Comparison of ENCODE assay signal across 14 mouse cellular contexts in genomic region chr2:120055923-120056322, GRCm38 (mm10).
"Had no signal": no experiment of that assay in that cellular context is flagged by ENCODE, and none has a peak within 500 bp of the region (broad histone marks: within the 10 kb centered on the region; RNA-seq: fewer than 3 reads in every experiment).

No protein-coding gene starts in this region.

- H3K27me3 ChIP-seq: midbrain, embryonic 12.5 days; midbrain, embryonic 15.5 days; neural tube, embryonic 13.5 days had no signal

- H3K4me2 ChIP-seq: liver, embryonic 13.5 days; midbrain, embryonic 12.5 days; midbrain, embryonic 15.5 days; neural tube, embryonic 13.5 days had no signal

- H3K4me1 ChIP-seq: liver, embryonic 13.5 days; midbrain, embryonic 12.5 days; midbrain, embryonic 15.5 days; neural tube, embryonic 13.5 days had no signal

- H3K36me3 ChIP-seq: liver, embryonic 13.5 days; midbrain, embryonic 12.5 days; midbrain, embryonic 15.5 days; neural tube, embryonic 13.5 days had no signal

- H3K4me3 ChIP-seq: liver, embryonic 13.5 days; midbrain, embryonic 12.5 days; midbrain, embryonic 15.5 days; myocyte; neural tube, embryonic 13.5 days had no signal

- H3K9ac ChIP-seq: liver, embryonic 13.5 days; midbrain, embryonic 12.5 days; midbrain, embryonic 15.5 days; neural tube, embryonic 13.5 days had no signal

- DNase-seq: kidney, adult 18-20 months; kidney, adult 9 months; kidney, postnatal 14 days; kidney, postnatal 4 days; layer of hippocampus, adult 9-11 months; liver, embryonic 13.5 days; lung, adult 2 months; lung, postnatal 14 days; lung, postnatal 4 days; thymus, postnatal 25 days had no signal

- H3K9me3 ChIP-seq: liver, embryonic 13.5 days; midbrain, embryonic 12.5 days; midbrain, embryonic 15.5 days; neural tube, embryonic 13.5 days had no signal

- H3K27ac ChIP-seq: liver, embryonic 13.5 days; midbrain, embryonic 12.5 days; midbrain, embryonic 15.5 days; neural tube, embryonic 13.5 days had no signal

- ATAC-seq: midbrain, embryonic 15.5 days had no signal
